Mouse (Mus musculus): Measurements from ENCODE around the gene Defb7. TPM values are rescaled to one million over a fixed set of nuclear protein-coding genes. Genes with fewer than 3 reads are reported as not detected.
A peak's percentile ranks its signal among the peaks of the same experiment; 100 is the strongest.

Gene Defb7
- not detected in 2 replicates for polyA plus RNA-seq (2012; rRNA removed)

DNA sequence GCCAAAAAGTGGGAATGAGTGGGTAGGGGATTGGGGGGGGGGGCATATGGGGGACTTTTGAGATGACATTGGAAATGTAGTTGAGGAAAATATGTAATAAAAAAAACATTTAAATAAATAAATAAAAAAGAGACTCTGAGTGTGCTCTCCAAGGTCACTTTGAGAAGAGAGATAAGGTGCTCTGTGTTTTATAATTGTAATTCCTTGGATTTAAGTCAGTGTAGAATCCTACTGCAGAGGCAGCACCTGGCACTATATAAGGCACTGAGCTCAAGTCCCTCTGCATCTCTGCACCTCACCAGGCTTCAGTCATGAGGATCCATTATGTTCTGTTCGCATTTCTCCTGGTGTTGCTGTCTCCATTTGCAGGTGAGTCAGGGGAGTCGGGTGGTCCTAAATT lies at the start of gene Defb7:
Defb7 (plus strand) TSS at position 301 of the 400 bp plus-strand sequence.
- no peak for TF ChIP-seq CTCF (IDR thresholded peaks at IDR 0.05; ENCODE audit: borderline replicate concordance, extremely low read depth, insufficient read depth, insufficient read length)
- TF ChIP-seq POLR2A (IDR thresholded peaks at IDR 0.05; ENCODE audit: borderline replicate concordance, extremely low read depth, insufficient read depth, insufficient read length, poor library complexity, severe bottlenecking): no peak
- DNase-seq (ENCODE audit: low read depth): no peak

GRCm38 (mm10) chr8:19446378-19446777 lies 48.5 kb upstream of the Defb7 start:
- TF ChIP-seq CTCF (IDR thresholded peaks at IDR 0.05; ENCODE audit: borderline replicate concordance, extremely low read depth, insufficient read depth, insufficient read length) (no peak), POLR2A (IDR thresholded peaks at IDR 0.05; ENCODE audit: borderline replicate concordance, extremely low read depth, insufficient read depth, insufficient read length, poor library complexity, severe bottlenecking) (no peak)
- DNase-seq (ENCODE audit: low read depth): no peak

GRCm38 (mm10) chr8:19461355-19461754 lies 33.5 kb upstream of the Defb7 start:
- TF ChIP-seq CTCF (IDR thresholded peaks at IDR 0.05; ENCODE audit: borderline replicate concordance, extremely low read depth, insufficient read depth, insufficient read length) (no peak), POLR2A (IDR thresholded peaks at IDR 0.05; ENCODE audit: borderline replicate concordance, extremely low read depth, insufficient read depth, insufficient read length, poor library complexity, severe bottlenecking) (no peak)
- no peak for DNase-seq (ENCODE audit: low read depth)

DNA sequence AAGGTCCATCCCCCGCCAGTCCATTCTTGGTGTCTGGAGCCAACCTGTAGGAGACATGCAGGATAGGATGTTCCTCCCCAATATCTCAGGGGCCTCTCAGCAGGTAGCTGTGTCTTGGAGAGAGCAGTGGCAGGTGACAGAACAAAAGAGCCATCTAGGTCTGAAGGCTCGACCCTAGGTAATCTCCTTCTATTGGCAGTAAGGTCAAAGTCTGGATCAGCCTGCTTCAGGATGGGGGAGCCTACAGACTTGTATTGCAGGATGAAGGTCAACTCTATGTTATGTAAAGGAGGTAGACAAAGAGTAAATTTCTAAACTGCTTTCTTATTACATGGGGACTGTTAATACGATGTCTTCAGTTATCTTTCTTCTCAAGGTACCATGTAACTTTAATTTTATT lies 25.9 kb upstream of the Defb7 start:
- TF ChIP-seq POLR2A (IDR thresholded peaks at IDR 0.05; ENCODE audit: borderline replicate concordance, extremely low read depth, insufficient read depth, insufficient read length, poor library complexity, severe bottlenecking) (no peak), CTCF (IDR thresholded peaks at IDR 0.05; ENCODE audit: borderline replicate concordance, extremely low read depth, insufficient read depth, insufficient read length) (no peak)
- DNase-seq (ENCODE audit: low read depth): no peak

- TF ChIP-seq CTCF (IDR thresholded peaks at IDR 0.05; ENCODE audit: borderline replicate concordance, extremely low read depth, insufficient read depth, insufficient read length): no peak
- TF ChIP-seq POLR2A (IDR thresholded peaks at IDR 0.05; ENCODE audit: borderline replicate concordance, extremely low read depth, insufficient read depth, insufficient read length, poor library complexity, severe bottlenecking): no peak
- no peak for DNase-seq (ENCODE audit: low read depth)
Measured at GRCm38 (mm10) chr8:19500524-19500923, 5.6 kb downstream of the Defb7 start.

GRCm38 (mm10) chr8:19535195-19535829 lies 40.4 kb downstream of the Defb7 start:
- peak; percentile 0 for DNase-seq (ENCODE audit: low read depth)
- TF ChIP-seq POLR2A (IDR thresholded peaks at IDR 0.05; ENCODE audit: borderline replicate concordance, extremely low read depth, insufficient read depth, insufficient read length, poor library complexity, severe bottlenecking) (no peak), CTCF (IDR thresholded peaks at IDR 0.05; ENCODE audit: borderline replicate concordance, extremely low read depth, insufficient read depth, insufficient read length) (no peak)

- no peak for DNase-seq (ENCODE audit: low read depth)
- TF ChIP-seq POLR2A (IDR thresholded peaks at IDR 0.05; ENCODE audit: borderline replicate concordance, extremely low read depth, insufficient read depth, insufficient read length, poor library complexity, severe bottlenecking) (no peak), CTCF (IDR thresholded peaks at IDR 0.05; ENCODE audit: borderline replicate concordance, extremely low read depth, insufficient read depth, insufficient read length) (no peak)
Measured at GRCm38 (mm10) chr8:19540376-19540775, 45.5 kb downstream of the Defb7 start.

Other genes with a start within 250 kb of the Defb7 start
- gene Defb5, start 247.5 kb upstream of the Defb7 start, polyA plus RNA-seq (2012; rRNA removed): not detected in 2 replicates
- not detected in 2 replicates for gene Defb3, start 201.7 kb upstream of the Defb7 start, polyA plus RNA-seq (2012; rRNA removed)
- not detected in 2 replicates for gene Defb8, start 47.5 kb upstream of the Defb7 start, polyA plus RNA-seq (2012; rRNA removed)
- gene 4930467E23Rik, start 234.5 kb downstream of the Defb7 start, polyA plus RNA-seq (2012; rRNA removed): not detected in 2 replicates